Mouse (Mus musculus): Measurements from ENCODE around the gene 9230113P08Rik. TPM values are rescaled to one million over a fixed set of nuclear protein-coding genes. Genes with fewer than 3 reads are reported as not detected.
"Not testable (repeated sequence)": the region's sequence is repeated elsewhere in the genome, so short reads cannot be mapped to it uniquely, and the experiment has no call there.

9230113P08Rik gene
- total RNA-seq (2017) = not detected in 2 replicates

- ATAC-seq (replicated peaks; ENCODE audit: low read depth, poor library complexity, severe bottlenecking) = not testable (repeated sequence)
Measured at GRCm38 (mm10) chr9:35908123-35908522, at the start of gene 9230113P08Rik. Gene 9230113P08Rik, plus strand, starts transcription at chr9:35908423.

DNA sequence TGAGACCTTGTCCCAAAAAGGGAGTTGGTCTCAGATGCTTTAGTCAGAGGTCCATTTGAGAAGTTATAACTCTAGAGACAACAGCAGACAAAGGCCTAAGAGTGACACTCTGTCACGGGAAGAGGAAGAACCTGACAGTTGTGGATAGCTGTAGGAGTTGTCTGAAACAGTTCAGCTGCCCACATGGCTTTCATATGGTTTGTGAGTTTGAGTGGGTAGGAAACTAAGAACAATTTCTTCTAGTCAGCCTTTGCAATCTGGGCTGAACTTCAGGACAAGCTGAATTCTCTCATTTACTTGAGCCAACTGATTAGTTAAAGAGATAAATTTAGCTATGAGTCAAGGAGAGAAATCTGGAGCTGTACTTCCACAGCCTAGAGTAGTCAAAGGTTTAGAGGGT, 15.1 kb upstream of the 9230113P08Rik start:
- ATAC-seq (replicated peaks; ENCODE audit: low read depth, poor library complexity, severe bottlenecking) = not testable (repeated sequence)

- no peak for ATAC-seq (replicated peaks; ENCODE audit: low read depth, poor library complexity, severe bottlenecking)
Measured at GRCm38 (mm10) chr9:35904494-35904893, 3.7 kb upstream of the 9230113P08Rik start.

- no peak for ATAC-seq (replicated peaks; ENCODE audit: low read depth, poor library complexity, severe bottlenecking)
Measured at GRCm38 (mm10) chr9:35930817-35931216, 22.6 kb downstream of the 9230113P08Rik start.

Other genes starting within 250 kb of the 9230113P08Rik start
- gene Pate1, start 221.0 kb upstream of the 9230113P08Rik start, total RNA-seq (2017) = not detected in 2 replicates
- gene Gm17677, start 167.4 kb upstream of the 9230113P08Rik start, total RNA-seq (2017) = not detected in 2 replicates
- not detected in 2 replicates for gene Gm17727, start 130.3 kb upstream of the 9230113P08Rik start, total RNA-seq (2017)
- not detected in 2 replicates for gene Gm27235, start 118.3 kb upstream of the 9230113P08Rik start, total RNA-seq (2017)
- gene D730048I06Rik, start 118.3 kb upstream of the 9230113P08Rik start, total RNA-seq (2017) = not detected in 2 replicates
- not detected in 2 replicates for gene 9230110F15Rik, start 64.3 kb upstream of the 9230113P08Rik start, total RNA-seq (2017)
- not detected in 2 replicates for gene Gm5916, start 220.4 kb downstream of the 9230113P08Rik start, total RNA-seq (2017)